Mouse (Mus musculus) stomach, postnatal 0 days (tissue): ENCODE results near the gene Tsen2. TPM values are rescaled to one million over a fixed set of nuclear protein-coding genes. Genes with fewer than 3 reads are reported as not detected.

Experiments used
- ATAC-seq: fragments of 200-750 bp; cut with Nextera tagmentation; 2 replicates; pipeline ENCODE4 v1.8.0; 2017; ENCODE audit not compliant: low FRiP score, low TSS enrichment
- DNase-seq: peaks from one replicate; pipeline ENCODE4 v3.0.0-alpha.2; 2016; ENCODE audit warnings: low spot score
- H3K27ac ChIP-seq: fragments of 300-500 bp; sonication (generic); replicated peaks from 2 replicates; pipeline ENCODE4 v1.5.1; 2014; ENCODE audit warnings: mild to moderate bottlenecking, control low read depth
- H3K27me3 ChIP-seq: fragments of 300-500 bp; sonication (generic); 2 replicates; pipeline ENCODE4 v1.6.1; 2014; ENCODE audit warnings: low read length; ENCODE audit not compliant: control insufficient read depth, insufficient read depth
- H3K36me3 ChIP-seq: fragments of 300-500 bp; sonication (generic); 2 replicates; pipeline ENCODE4 v1.6.1; 2014; ENCODE audit warnings: low read length, mixed read lengths; ENCODE audit not compliant: control insufficient read depth, insufficient read depth
- H3K4me1 ChIP-seq: fragments of 300-500 bp; sonication (generic); replicated peaks from 2 replicates; pipeline ENCODE4 v1.6.1; 2014; ENCODE audit warnings: antibody characterized with exemption; ENCODE audit not compliant: control insufficient read depth, insufficient read depth
- H3K4me2 ChIP-seq: fragments of 300-500 bp; sonication (generic); replicated peaks from 2 replicates; pipeline ENCODE4 v1.6.1; 2014; ENCODE audit warnings: low read depth, mild to moderate bottlenecking, control low read depth, moderate library complexity
- H3K4me3 ChIP-seq: fragments of 300-500 bp; sonication (generic); 2 replicates; pipeline ENCODE4 v1.5.1; 2014; ENCODE audit warnings: low read depth, low read length, control low read depth
- H3K9ac ChIP-seq: fragments of 300-500 bp; sonication (generic); 2 replicates; pipeline ENCODE4 v1.6.1; 2014; ENCODE audit warnings: mild to moderate bottlenecking, low read length, control low read depth, mixed read lengths
- H3K9me3 ChIP-seq: fragments of 300-500 bp; sonication (generic); 2 replicates; pipeline ENCODE4 v1.6.1; 2016; ENCODE audit warnings: low read length; ENCODE audit not compliant: control insufficient read depth
- CTCF ChIP-seq: IDR thresholded peaks from 2 replicates; pipeline ENCODE4 v1.5.1; 2016; ENCODE audit warnings: antibody characterized with exemption, low read depth, mild to moderate bottlenecking, moderate library complexity
- EP300 ChIP-seq: optimal IDR thresholded peaks from 2 replicates; pipeline ENCODE3; 2016; ENCODE audit warnings: antibody characterized with exemption
- WGBS: fragments of 180-500 bp; shearing (Covaris S2); extraction: QIAGEN DNeasy Blood & Tissue Kit; methylation state at CpG from one replicate; pipeline ENCODE4 v1.1.7; 2014; 5-methylcytosine and 5-hydroxymethylcytosine counted together
- polyA plus RNA-seq: library from polyadenylated mRNA; unstranded; fragments of >200 nt; fragmentation: Nextera tagmentation; extraction: Ambion mirVana; gene quantifications from 2 replicates; pipeline ENCODE4 v1.2.1, GENCODE M21; 2015

Tsen2 gene
- polyA plus RNA-seq, 1 experiment from 2014 or later = 11.1 TPM

- Histone ChIP-seq H3K27ac (peak overlapping the region; percentile 85), H3K9me3 (no peaks in the 10 kb centered on the region), H3K4me2 (no peak overlapping the region), H3K9ac (no peak overlapping the region), H3K4me3 (no peak overlapping the region), H3K36me3 (no peaks in the 10 kb centered on the region), H3K4me1 (0 out of 2 replicates have a peak, but pooled peaks cover 4% of the 10 kb centered on the region), H3K27me3 (no peaks in the 10 kb centered on the region)
- no peak for DNase-seq
- TF ChIP-seq EP300 (no peak), CTCF (no peak)
- WGBS = 69% methylated on average over 3 of the region's 3 CpGs
- ATAC-seq = peak; percentile 12
Observed at GRCm38 (mm10) chr6:115504160-115504558, 40.3 kb upstream of the Tsen2 start.

DNA sequence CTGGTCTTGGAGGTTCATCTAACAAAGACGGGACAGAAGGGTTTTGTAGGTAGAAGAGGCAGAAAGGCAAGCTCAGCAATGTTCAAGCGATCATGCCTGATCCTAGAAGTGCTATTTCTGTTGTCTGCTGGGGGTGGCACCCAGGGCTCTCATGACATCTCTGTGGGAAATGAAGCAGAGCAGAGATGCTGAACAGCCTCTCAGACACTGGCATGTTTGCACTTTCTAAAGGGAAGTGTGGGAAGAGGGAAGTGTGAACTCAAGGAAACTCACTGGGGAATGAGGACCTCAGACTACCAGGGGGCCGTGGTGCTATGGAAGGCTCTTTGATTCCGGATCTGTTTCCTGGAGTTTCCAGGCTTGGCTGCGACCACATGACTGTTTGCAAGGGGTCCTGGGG is 39.5 kb upstream of the Tsen2 start:
- H3K27ac ChIP-seq = peak overlapping the region; percentile 85
- no peak for DNase-seq
- no peaks in the 10 kb centered on the region for H3K36me3 ChIP-seq
- no peak for ATAC-seq
- no peak for TF ChIP-seq EP300
- no peak overlapping the region for H3K4me3 ChIP-seq
- no peaks in the 10 kb centered on the region for H3K9me3 ChIP-seq
- no peak overlapping the region for H3K9ac ChIP-seq
- 81% methylated on average over 5 of the region's 5 CpGs for WGBS
- no peaks in the 10 kb centered on the region for H3K27me3 ChIP-seq
- H3K4me1 ChIP-seq = no peaks in the 10 kb centered on the region
- no peak overlapping the region for H3K4me2 ChIP-seq

DNA sequence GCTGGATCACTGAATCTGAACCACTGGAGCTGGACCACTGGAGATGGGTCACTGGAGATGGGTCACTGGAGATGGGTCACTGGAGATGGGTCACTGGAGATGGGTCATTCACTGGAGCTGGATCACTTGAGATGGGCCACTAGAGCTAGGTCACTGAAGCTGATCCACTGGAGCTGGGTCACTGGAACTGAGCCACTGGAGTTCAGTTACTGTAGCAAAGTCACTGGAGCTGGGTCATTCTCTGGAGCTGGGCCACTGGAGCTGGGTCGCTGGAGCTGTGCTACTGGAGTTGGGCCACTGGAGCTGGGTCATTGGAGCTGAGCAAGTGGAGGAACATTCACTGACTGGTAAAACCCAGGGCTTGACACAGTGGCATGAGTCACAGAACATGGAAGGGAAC is 38.0 kb upstream of the Tsen2 start:
- TF ChIP-seq CTCF = no peak
- no peak for TF ChIP-seq EP300
- Histone ChIP-seq H3K27ac (no peak overlapping the region), H3K4me3 (no peak overlapping the region), H3K4me1 (no peaks in the 10 kb centered on the region), H3K27me3 (no peaks in the 10 kb centered on the region), H3K9ac (no peak overlapping the region), H3K4me2 (no peak overlapping the region), H3K36me3 (no peaks in the 10 kb centered on the region), H3K9me3 (no peaks in the 10 kb centered on the region)
- no peak for DNase-seq
- no peak for ATAC-seq
- WGBS = 82% methylated on average over 1 of the region's 1 CpGs

GRCm38 (mm10) chr6:115511447-115511846 is 33.0 kb upstream of the Tsen2 start:
- no peak for ATAC-seq
- Histone ChIP-seq H3K36me3 (no peaks in the 10 kb centered on the region), H3K4me1 (no peaks in the 10 kb centered on the region), H3K9ac (no peak overlapping the region), H3K27me3 (no peaks in the 10 kb centered on the region), H3K4me3 (no peak overlapping the region), H3K4me2 (no peak overlapping the region), H3K27ac (no peak overlapping the region), H3K9me3 (no peaks in the 10 kb centered on the region)
- DNase-seq = no peak
- 96% methylated on average over 3 of the region's 3 CpGs for WGBS
- TF ChIP-seq CTCF = no peak
- TF ChIP-seq EP300 = no peak

- H3K4me2 ChIP-seq = no peak overlapping the region
- no peak overlapping the region for H3K27ac ChIP-seq
- 94% methylated on average over 4 of the region's 4 CpGs for WGBS
- no peak for TF ChIP-seq EP300
- TF ChIP-seq CTCF = no peak
- H3K9me3 ChIP-seq = no peaks in the 10 kb centered on the region
- H3K4me3 ChIP-seq = no peak overlapping the region
- DNase-seq (no peak), ATAC-seq (no peak)
- no peaks in the 10 kb centered on the region for H3K36me3 ChIP-seq
- H3K9ac ChIP-seq = no peak overlapping the region
- no peaks in the 10 kb centered on the region for H3K27me3 ChIP-seq
- H3K4me1 ChIP-seq = no peaks in the 10 kb centered on the region
Observed at GRCm38 (mm10) chr6:115513207-115513606, 31.3 kb upstream of the Tsen2 start.

DNA sequence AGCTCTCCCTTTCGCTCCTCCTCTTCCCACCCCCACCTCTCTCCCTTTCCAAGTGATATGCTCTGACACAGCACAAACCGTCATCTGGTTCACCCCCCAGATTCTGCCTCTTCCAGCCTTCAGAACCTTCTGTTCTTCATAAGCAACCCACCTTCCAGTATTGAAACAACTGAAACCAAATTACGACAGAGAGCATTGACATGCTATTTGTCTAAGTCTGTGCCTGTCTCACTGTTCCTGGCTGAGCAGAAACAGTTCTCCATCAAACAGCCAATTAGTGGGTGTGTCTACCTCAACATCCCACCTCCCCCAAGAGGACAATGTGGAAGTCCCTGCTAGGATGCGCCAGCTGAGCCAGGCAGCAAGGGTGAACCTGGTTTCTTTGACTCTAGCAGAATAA is 26.6 kb upstream of the Tsen2 start:
- WGBS = 52% methylated on average over 4 of the region's 4 CpGs
- H3K27ac ChIP-seq = no peak overlapping the region
- no peaks in the 10 kb centered on the region for H3K36me3 ChIP-seq
- no peaks in the 10 kb centered on the region for H3K27me3 ChIP-seq
- H3K9ac ChIP-seq = no peak overlapping the region
- H3K4me2 ChIP-seq = no peak overlapping the region
- no peak for DNase-seq
- H3K9me3 ChIP-seq = no peaks in the 10 kb centered on the region
- no peak overlapping the region for H3K4me3 ChIP-seq
- TF ChIP-seq EP300 (no peak), CTCF (no peak)
- H3K4me1 ChIP-seq = no peaks in the 10 kb centered on the region
- ATAC-seq = no peak
